Mouse (Mus musculus) thymus, postnatal 14 days (tissue): ENCODE data around the gene Lingo1.

Experiments
- DNase-seq: peaks from one replicate; pipeline ENCODE4 v3.0.0; 2021

The Lingo1 gene

DNA sequence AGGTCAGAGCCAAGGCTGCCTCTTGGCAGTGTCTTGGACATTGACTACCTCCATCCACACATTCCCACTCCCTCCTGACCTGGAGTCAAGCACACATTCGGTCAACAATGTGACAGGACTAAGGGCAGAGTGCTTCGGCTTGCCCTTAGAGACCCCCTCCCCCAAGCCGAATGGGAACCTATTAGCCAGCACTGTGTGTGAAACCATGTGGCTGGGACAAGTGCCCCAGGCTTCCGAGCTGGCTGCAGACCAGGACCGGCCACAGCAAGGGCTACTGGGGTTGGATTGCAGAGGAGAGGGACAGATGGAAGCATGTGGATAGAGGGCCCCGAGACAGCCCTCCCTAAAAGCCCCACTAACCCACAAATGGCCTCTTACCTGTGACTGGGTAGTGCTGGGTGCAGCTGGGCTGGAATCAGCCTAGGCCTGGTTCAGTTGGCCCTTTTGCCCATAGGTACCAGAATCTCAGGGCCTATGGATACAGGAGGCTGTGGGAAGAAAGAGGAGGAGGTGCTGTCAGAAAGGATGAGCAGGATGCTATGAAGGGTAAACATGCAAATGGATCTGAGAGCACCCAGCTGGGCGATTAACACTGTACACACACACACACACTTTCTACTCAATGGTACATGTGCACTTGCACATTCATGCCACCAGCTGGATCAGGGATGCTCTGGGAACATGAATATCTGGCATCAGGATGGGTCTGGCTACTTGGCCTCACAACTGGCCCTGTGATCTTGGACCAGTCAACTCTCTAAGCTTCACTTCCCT lies 20.9 kb downstream of the Lingo1 start:
- DNase-seq, result no peak

DNA sequence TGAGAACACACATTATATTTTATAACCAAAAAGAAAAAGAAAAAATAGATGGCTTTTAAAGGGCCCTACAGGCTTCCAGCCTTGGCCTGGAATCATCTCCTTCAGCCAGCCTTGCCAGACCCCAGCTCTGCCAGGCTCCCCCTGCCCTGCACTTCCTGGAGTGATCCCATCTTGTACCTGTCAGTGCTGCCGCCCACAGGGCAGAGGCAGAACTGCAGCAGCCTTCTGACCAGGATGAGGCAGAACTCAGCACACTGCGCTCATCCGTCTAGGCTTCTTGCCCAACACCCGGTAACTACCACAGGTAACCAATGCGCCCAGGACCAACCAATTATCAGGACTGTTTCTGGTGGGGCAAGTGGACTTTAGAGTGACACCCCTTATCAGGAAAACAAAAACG lies 22.0 kb downstream of the Lingo1 start:
- peak; percentile 68 for DNase-seq

DNA sequence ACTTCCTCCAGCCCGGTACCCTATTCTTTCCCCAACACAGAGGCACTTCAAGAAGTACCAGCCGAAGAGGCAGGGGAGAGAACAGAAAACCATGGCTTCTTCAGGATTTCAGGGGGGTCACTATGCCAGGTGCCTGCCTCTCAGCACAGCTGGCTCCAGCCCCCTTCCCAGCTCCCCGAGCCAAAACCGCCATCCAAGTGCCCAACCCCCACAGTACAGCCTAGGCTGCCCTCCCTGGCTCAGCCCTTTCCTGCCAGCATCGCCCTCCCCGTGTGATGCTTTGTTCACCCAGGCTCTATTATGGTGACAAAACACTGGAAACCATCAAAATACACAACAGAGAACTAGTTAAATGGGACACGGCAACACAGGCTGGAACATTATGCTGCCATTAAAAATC lies 22.6 kb downstream of the Lingo1 start:
- DNase-seq, result no peak

DNA sequence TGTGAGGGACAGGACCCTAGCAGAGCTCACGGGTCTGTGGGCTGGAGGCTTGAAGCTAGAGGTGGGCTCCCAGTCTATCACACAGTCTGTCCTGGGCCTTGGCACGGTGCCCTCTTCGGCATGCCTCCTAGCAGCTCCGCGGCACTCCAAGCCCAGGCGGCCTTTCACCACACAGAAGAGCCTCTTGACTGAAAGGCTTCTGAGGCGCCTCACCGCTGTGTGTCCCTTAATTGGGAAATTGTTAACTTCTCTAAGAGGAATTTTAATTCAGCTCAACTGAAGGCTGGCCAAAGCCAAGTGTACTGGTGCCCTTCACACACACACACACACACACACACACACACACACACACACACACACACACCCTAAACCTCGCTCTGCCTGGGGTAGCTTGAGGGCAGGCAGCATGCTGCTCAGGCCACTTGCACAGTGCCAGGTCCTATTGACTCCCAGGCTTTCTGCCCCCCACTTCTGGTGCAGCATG lies 28.6 kb downstream of the Lingo1 start:
- no peak for DNase-seq

DNA sequence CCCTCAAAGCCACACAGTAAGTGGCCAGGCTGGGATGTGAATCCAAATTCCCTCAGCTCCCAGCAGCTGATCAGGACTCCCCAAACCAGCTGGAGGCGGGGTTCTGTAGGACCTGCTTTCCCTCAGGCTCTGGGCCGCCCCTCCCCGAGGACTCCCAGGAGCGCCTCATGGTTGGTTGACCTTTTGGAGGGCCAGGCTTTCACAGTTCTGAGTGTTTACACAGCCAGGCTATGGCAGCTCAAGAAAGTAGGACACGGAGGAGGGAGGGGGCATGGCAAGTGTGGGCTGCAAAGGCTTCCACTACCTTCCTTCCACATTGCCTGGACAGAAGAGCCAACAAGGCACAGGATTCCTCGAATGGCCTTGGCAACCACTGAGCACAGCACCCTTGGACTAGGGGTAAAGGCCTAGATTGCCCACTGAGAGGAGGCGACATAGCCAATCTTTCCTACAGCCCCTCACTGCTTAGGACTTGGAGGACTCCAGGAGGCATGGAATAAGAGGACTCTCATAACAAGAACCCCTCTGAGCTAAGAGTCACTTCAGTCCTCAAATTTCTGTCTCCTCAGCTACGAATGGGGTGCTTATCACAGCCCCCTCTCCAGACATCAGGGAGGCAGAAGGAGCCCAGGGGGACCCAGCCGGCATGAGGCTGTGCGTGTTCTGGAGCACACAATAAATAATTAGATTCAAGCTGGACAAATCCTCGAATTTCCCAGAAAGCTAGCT lies 29.5 kb downstream of the Lingo1 start:
- no peak for DNase-seq

DNA sequence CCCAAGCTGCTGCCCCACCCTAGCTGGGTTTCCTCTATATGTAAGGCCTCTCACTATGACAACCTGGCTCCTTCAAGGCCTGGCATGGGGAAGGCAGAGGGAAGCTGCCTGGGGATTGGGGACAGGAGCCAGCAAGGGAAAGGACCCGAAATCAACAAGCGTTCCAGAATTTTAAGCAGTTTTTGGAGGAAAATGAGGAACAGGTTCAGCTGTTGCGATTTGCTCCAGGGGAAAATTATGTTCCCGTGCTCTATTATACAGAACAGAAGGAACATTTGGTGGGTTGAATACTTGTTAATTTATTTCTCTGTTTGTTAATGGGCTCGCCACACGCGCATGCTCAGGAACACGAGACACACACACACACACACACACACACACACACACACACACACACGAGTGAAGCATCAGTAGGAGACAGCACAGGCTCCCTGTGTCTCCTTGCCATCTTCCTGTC lies 34.1 kb downstream of the Lingo1 start:
- no peak for DNase-seq

DNA sequence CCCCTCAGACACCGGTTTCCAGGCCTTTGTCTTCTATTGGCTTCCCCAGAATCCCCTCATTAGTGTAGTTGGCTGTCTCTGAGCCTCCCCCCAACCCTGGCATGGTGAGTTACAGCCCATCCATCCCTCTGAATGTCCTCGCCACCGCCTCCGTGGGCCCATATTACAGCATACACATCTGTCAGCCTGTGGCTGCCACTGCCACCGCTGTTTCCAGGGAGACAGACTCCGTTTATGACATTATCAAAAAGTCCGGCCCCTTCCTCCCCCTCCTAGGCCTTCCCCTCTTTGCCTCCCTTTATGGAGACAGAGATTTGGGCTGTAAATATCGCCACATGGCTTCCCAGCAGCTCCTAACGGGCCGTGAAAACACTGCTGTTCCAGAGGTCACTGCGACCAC lies 38.5 kb downstream of the Lingo1 start:
- no peak for DNase-seq

DNA sequence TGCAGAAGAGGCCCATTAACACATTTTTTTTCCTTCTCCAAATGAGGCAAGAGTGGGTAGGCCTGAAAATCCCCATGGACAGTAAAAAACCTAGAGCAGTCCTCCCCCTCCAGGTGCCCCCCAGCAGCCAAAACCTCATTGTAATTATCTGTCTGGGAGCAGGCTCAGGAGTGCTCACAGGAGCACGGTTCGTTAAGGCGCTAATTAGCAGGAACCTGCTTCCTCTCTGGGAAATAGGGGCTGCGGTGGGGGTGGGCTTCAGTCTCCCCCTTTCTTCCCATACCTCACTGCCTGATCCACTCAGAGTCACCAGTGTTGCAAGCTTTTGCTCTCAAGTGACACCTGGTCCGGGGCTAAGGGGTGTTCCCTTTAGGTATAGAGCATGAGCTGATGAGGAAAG lies 41.1 kb downstream of the Lingo1 start:
- DNase-seq, result no peak

DNA sequence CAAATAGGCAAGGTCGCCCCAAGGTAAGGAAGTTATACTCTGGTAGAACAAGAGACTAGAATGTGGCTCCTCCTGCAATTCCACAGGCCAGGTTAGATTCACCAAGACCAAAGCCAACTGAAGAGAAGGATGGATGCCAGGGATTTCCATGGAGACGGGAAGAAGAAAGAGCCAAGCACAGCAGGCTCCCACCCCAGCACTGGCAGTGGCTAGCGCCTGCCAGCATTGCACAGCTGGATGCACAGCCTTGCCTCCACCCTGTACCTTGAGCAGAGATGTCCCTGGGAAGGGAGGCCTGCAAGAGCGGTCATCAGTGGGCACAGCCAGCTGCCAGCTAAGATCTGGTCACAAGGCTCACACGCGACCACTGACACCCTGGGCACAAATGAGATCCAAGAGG lies 42.9 kb downstream of the Lingo1 start:
- DNase-seq, result no peak

DNA sequence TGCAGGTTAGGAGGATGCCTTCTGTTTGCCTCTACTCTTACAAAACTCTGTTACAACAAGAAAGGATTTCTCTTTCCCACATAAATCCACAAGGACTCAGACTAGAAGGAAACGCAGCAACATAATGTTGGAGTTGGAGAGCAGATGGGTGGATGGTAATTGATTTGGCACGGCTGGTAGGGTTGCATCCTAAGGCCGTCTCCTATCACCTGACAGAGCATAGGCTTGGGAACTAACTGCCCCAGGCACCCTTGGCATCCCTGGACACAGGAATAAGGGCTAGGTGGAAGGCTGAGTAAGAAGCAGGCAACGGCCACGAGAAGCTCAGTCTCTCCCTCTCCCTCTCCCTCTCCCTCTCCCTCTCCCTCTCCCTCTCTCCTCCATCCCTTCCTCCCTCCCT lies 48.2 kb downstream of the Lingo1 start:
- no peak for DNase-seq

DNA sequence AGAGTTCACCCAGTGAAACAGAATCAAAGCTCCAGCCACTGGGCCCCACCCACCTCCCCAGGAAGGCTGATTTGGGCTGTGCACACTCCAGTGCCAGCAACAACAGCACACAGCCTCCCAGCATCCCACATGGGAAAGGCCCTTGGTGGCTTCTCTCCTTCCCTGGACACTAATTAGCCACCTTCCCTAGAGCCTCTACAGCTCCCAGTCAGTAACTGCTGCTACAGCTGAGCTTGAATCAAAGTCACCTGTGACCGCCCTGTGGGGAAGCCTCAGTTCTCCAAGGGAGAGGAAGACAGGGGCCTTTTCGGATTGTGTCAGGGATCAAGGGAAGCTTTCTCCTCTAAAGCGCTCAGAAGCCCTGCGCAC lies 49.4 kb downstream of the Lingo1 start:
- DNase-seq, result no peak

DNA sequence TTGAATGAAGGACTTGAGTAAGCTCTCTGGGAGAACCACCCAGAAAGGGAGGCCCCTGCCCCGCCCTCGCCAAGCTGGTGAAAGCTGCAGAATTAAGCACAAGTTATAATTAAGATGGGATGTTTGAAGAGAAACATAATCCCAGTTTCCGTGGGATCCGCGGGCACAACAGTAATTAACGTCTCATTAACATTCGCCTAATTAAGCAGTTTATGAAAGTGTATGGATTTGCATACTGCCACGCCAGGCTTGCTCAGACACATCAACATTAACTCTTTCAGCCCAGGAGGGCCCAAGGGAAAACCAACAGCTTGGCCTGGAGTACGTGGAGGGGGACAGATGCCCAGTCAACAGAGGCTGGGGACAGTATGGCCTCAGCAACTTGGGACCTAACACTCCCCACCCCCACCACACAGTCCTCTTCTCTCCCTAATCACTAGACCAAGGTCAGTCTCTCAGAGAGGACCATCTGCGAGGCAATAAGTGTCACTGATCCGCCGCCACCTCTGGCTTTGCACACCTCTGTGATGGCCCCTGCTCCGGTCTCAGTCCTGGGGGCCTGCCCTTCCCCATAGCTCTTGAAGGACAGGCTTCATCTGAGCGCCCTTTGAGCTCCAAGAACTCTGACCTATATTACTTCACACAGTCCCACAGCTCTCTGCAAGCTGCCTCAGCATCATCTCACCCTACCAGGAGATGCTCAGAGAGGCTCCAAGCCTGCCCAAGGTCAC lies 49.9 kb downstream of the Lingo1 start:
- DNase-seq, result no peak

DNA sequence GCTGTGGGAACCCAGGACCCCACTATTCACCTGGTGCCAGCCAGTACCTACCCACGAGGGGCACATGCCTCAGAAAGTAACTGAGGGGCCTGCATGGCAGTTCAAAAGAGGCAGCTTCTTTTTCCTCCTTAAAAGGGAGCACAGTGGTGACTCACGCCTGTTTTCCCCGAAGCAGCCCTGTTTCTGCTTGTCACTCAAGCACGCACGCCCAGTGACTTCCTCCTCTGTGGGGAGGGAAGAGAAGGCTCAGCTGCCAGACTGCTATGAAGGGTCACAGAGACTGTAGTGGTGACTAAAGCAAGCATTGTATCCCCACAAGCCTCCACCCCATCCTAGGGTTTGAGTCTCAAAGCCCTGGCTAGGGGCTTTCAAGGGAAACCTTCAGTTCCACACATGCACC lies 51.9 kb downstream of the Lingo1 start:
- DNase-seq, result no peak

DNA sequence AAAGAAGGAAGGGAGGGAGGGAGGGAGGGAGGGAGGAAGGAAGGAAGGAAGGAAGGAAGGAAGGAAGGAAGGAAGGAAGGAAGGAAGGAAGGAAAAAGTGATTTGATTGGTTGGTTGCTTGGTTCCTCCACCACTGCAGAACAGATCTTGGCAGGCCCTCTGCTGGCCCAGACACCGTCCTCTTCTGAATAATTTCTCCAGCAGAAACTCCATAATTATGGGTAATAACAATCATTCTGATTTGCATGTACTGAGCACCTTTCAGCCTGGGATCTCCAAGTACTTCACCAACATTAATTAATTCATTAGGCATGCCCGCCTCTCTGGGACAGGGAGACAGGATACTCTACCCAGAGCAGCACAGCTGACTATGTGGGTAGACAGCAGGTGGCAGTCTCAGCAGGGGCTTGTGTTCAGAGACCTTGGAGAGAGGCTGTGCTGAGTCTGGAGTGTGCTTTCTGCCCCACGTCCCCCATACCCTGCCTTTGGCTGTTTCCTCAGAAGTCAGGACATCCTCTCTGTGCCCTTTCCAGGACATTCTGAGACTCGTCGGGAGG lies 57.0 kb downstream of the Lingo1 start:
- no peak for DNase-seq

DNA sequence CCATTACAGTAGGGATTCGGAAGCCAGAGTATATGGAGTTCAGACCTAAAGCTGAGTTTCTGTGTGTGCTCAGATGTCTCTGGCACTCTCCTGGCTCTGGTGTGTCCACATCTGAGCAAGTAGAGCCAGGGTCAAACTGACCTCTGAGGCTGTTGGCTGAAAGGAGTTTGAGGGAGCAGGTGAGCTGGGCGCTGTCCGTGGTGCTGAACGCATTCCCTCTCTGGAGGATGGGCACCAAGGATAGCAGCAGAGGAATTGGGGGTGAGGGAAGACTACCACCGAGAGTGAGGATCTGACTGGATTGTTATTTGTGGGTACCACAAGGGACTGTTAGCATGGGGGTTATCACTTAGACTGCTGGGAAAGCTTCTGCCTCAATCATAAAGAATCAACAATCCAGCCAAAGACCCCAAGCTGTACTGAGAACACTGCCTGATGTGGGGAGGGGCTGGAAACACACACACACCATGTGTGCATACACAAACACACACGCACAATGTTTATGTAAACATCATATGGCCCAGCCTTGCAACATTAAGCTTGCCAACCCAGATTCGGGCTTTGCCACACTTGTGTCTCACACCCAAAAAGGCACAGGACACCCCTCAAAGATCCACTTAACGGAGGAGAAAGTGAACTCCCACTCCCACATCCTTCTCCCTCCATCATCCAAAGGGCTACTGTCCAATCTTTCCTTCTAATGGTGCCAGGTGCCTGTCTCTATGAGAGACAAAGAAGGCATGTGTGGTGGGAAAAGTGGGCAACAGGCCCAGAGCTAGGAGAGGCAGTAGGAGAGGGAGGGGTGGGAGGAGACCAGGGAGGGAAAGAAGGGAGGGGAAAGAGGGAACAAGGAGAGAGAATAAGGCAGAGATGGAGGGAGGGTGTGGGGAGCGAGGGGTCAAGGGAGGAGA lies 57.8 kb downstream of the Lingo1 start:
- DNase-seq, result peak; percentile 55

DNA sequence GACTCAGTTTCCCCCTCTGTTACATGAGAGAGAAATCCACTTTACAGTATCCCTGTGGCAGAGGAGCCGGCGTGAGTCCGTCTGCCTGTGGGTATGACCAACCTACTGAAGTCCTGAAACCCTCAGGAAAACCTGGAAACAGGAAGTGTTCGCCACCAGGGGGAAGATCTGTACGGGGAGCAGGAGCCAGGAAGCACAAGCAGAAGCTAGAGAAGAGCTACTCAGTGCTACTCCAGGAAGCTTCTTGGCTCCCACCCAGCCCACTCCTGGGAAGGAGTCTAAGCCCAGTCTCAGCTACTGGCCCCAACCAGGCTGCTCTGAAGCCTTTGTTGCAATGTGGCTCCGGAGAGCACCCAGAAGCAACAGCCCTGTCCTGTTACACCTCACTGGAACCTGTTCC lies 61.9 kb downstream of the Lingo1 start:
- no peak for DNase-seq

DNA sequence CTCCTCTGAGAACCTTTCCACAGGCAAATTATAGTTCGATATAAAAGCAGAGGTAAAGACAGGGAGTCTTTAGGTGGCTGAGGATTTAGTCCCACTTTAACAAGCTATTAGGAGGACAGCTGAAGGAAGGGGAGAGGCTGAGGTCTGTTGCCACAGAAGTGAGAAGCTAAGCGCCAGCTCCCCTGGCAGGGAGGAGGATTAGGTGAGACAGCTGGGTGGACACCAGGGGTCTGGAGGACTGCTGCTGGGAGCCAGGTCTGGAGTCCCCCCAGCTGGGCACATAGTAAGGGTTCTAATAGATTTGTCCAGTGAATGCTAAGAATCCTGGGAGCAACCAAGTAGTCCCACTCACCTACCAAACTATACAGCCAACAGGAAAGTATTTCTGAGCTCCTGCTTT lies 65.3 kb downstream of the Lingo1 start:
- DNase-seq, result no peak

DNA sequence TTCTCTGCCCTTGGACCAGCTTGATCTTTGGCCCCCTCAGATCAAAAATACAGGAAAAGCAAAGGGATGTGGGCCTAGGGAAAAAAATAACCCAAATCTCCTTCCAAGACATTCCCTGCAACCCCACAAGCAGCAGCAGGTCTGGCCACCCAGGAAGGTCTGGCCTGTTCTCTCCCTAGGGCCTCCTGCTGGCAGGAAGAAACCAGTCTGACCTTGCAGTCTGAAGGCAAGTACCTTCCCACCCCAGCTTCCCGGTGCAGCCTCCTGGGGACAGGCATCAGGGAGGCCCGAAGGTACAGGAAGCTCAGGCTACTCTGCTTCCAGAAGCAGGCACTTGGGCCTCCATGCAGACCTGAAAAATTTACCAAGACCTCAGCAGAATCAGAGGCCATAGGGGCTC lies 67.1 kb downstream of the Lingo1 start:
- no peak for DNase-seq

DNA sequence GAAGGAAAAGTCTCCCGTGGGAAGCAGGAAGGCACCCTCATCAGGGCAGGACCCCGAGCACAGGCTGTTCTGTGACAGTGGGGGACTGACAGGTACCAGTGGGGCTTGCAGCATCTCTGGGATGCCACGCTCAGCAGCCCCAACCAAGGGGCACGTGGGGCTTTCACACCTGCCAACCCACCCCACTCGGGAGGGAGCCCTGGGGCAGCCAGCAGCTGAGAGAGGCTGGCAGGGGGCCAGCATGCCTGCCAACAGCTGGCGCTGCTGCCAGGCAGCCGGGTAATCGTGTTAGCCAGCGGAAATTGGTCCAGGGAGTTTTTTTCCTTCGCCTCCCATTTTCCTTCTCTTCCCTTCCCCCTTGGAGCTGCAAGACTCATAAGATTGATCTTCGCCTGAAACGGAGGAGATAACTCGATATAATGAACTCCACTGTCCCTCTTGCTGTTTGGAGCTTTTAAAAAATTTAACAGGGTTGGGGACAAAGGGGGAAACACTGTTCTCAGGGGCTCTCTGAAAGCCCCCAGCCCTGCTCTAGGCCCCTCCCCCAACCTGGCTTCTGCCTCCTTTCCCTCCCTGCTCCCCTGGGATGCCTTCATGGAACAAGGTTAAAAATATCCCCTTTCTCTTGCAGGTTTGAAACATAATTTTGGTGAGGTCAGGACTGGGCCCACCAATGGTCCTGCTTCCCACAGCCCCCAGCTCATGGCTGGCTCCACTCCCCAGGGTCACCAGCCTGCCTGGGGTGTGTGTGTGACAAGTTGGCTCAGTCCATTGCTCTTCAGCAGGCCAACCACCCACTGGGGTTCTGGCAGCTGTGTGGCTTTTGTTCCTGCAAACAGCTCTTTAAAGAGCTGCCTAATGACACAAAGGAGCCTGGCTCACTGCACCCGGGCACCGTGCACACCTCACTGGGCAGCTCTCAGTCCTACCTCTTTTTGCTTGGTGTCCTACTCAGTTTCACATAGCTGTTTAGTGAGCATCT lies 68.3 kb downstream of the Lingo1 start:
- DNase-seq, result no peak

DNA sequence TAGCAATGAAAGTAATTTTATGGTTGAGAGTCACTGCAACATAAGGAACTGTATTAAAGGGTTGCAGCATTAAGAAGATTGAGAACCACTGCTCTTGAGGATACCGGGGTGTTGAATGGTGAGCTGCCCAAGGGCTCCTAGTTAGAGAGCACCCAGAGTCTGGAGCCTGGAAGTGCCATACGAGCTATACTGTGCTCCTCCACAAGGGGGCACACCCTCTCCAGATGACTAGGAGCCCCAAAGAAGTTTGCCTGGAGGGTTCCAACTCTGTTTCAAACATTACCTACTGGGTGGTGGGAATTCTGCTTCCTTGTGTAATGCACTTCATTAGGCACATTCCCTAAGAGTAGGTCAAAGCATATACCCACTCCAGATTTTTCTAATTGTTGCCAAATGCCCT lies 70.5 kb downstream of the Lingo1 start:
- peak; percentile 59 for DNase-seq
